Mouse (Mus musculus) lung, postnatal 0 days (tissue): ENCODE results near the gene Ubr4. TPM values are rescaled to one million over a fixed set of nuclear protein-coding genes. Genes with fewer than 3 reads are reported as not detected.
"Not testable (repeated sequence)": the region's sequence is repeated elsewhere in the genome, so short reads cannot be mapped to it uniquely, and the experiment has no call there.

Source experiments
- ATAC-seq: fragments of 200-750 bp; cut with Nextera tagmentation; 2 replicates; pipeline ENCODE4 v1.8.0; 2017; ENCODE audit warnings: moderate library complexity
- DNase-seq: peaks from one replicate; pipeline ENCODE4 v3.0.0-alpha.2; 2016; ENCODE audit warnings: low spot score
- H3K27ac ChIP-seq: fragments of 300-500 bp; sonication (generic); 2 replicates; pipeline ENCODE4 v1.5.1; 2014; ENCODE audit warnings: antibody characterized with exemption, mild to moderate bottlenecking, low read length, mixed read lengths
- H3K27me3 ChIP-seq: fragments of 300-500 bp; sonication (generic); replicated peaks from 2 replicates; pipeline ENCODE4 v1.6.1; 2014; ENCODE audit warnings: low read length, mixed read lengths; ENCODE audit not compliant: insufficient read depth
- H3K36me3 ChIP-seq: fragments of 300-500 bp; sonication (generic); 2 replicates; pipeline ENCODE4 v1.6.1; 2014; ENCODE audit warnings: low read length, mixed read lengths; ENCODE audit not compliant: insufficient read depth
- H3K4me1 ChIP-seq: fragments of 300-500 bp; sonication (generic); 2 replicates; pipeline ENCODE4 v1.6.1; 2014; ENCODE audit warnings: antibody characterized with exemption, low read depth, low read length, mixed read lengths; ENCODE audit not compliant: insufficient read depth
- H3K4me2 ChIP-seq: fragments of 300-500 bp; sonication (generic); replicated peaks from 2 replicates; pipeline ENCODE4 v1.6.1; 2014; ENCODE audit warnings: low read depth, mild to moderate bottlenecking, low read length, moderate library complexity, mixed read lengths
- H3K4me3 ChIP-seq: fragments of 300-500 bp; sonication (generic); 2 replicates; pipeline ENCODE4 v1.5.1; 2014; ENCODE audit warnings: low read depth, low read length
- H3K9ac ChIP-seq: fragments of 300-500 bp; sonication (generic); replicated peaks from 2 replicates; pipeline ENCODE4 v1.6.1; 2014; ENCODE audit warnings: low read depth, mild to moderate bottlenecking
- H3K9me3 ChIP-seq: fragments of 300-500 bp; sonication (generic); 2 replicates; pipeline ENCODE4 v1.6.1; 2016; ENCODE audit warnings: low read length, mixed read lengths
- CTCF ChIP-seq: IDR thresholded peaks from 2 replicates; pipeline ENCODE4 v1.5.1; 2016; ENCODE audit warnings: antibody characterized with exemption, mild to moderate bottlenecking
- EP300 ChIP-seq: IDR thresholded peaks from 2 replicates; pipeline ENCODE4 v1.6.1; 2016; ENCODE audit warnings: antibody characterized with exemption, mild to moderate bottlenecking, control low read depth
- WGBS: fragments of 180-500 bp; shearing (Covaris S2); extraction: QIAGEN DNeasy Blood & Tissue Kit; methylation state at CpG from one replicate; pipeline ENCODE4 v1.1.7; 2014; 5-methylcytosine and 5-hydroxymethylcytosine counted together
- polyA plus RNA-seq: library from polyadenylated mRNA; unstranded; fragments of >200 nt; fragmentation: Nextera tagmentation; extraction: Ambion mirVana; gene quantifications from 2 replicates; pipeline ENCODE4 v1.2.1, GENCODE M21; 2015

Gene Ubr4
- polyA plus RNA-seq, 1 experiment from 2014 or later, result 50.8 TPM

- H3K4me2 ChIP-seq, result peak overlapping the region; percentile 87
- H3K9ac ChIP-seq, result peak overlapping the region; percentile 82; the same call in 1 of the 2 replicates
- no peaks in the 10 kb centered on the region for H3K9me3 ChIP-seq
- H3K36me3 ChIP-seq, result no peaks in the 10 kb centered on the region
- no peaks in the 10 kb centered on the region for H3K27me3 ChIP-seq
- peak overlapping the region; percentile 92 for H3K4me3 ChIP-seq
- H3K4me1 ChIP-seq, result peaks cover 13% of the 10 kb centered on the region; the same call in 1 of the 2 replicates
- no peak overlapping the region for H3K27ac ChIP-seq
- DNase-seq (no peak), ATAC-seq (no peak)
- TF ChIP-seq CTCF (no peak), EP300 (no peak)
- 41% methylated on average over 4 of the region's 4 CpGs for WGBS
These were observed 29.0 kb downstream of the Ubr4 start for GRCm38 (mm10) chr4:139381452-139381845.

GRCm38 (mm10) chr4:139382231-139382630 is 29.8 kb downstream of the Ubr4 start:
- 0 out of 2 replicates have a peak overlapping the region, but pooled peaks have one; percentile 16 for H3K9ac ChIP-seq
- ATAC-seq, result no peak

GRCm38 (mm10) chr4:139385841-139386240 is 33.4 kb downstream of the Ubr4 start:
- DNase-seq, H3K27me3 ChIP-seq, ATAC-seq, H3K4me3 ChIP-seq, H3K9ac ChIP-seq, H3K9me3 ChIP-seq, H3K36me3 ChIP-seq, H3K4me2 ChIP-seq: not testable (repeated sequence)
- H3K4me1 ChIP-seq, result peaks cover 15% of the 10 kb centered on the region; the same call in 1 of the 2 replicates
- peak overlapping the region; percentile 86; the same call in 1 of the 2 replicates for H3K27ac ChIP-seq
- WGBS, result 85% methylated on average over 5 of the region's 5 CpGs

More at GRCm38 (mm10) chr4:139382231-139382630, 29.8 kb downstream of the Ubr4 start:
- WGBS, result 58% methylated on average over 7 of the region's 7 CpGs
- TF ChIP-seq CTCF, result no peak
- TF ChIP-seq EP300, result no peak
- Histone ChIP-seq H3K4me3 (no peak overlapping the region), H3K27ac (no peak overlapping the region), H3K9me3 (no peaks in the 10 kb centered on the region), H3K4me1 (peaks cover 14% of the 10 kb centered on the region; the same call in 1 of the 2 replicates), H3K4me2 (peak overlapping the region; percentile 87; the same call in 1 of the 2 replicates), H3K36me3 (no peaks in the 10 kb centered on the region), H3K27me3 (no peaks in the 10 kb centered on the region)
- no peak for DNase-seq

GRCm38 (mm10) chr4:139386869-139387319 is 34.5 kb downstream of the Ubr4 start:
- H3K9ac ChIP-seq, result 0 out of 2 replicates have a peak overlapping the region, but pooled peaks have one; percentile 1
- H3K4me1 ChIP-seq, result peaks cover 9% of the 10 kb centered on the region; the same call in 1 of the 2 replicates
- peak overlapping the region; percentile 88 for H3K27ac ChIP-seq
- no peaks in the 10 kb centered on the region for H3K27me3 ChIP-seq
- no peaks in the 10 kb centered on the region for H3K9me3 ChIP-seq
- H3K4me2 ChIP-seq, result peak overlapping the region; percentile 35; the same call in 1 of the 2 replicates
- ATAC-seq, result peak; percentile 96
- H3K4me3 ChIP-seq, result no peak overlapping the region
- H3K36me3 ChIP-seq, result peaks cover 7% of the 10 kb centered on the region; the same call in 1 of the 2 replicates
- TF ChIP-seq CTCF (peak; percentile 47), EP300 (peak; percentile 97)
- 6% methylated on average over 6 of the region's 6 CpGs for WGBS
- DNase-seq, result peak; percentile 98

GRCm38 (mm10) chr4:139389557-139389956 is 37.1 kb downstream of the Ubr4 start:
- 71% methylated on average over 4 of the region's 4 CpGs for WGBS
- Histone ChIP-seq H3K4me2 (no peak overlapping the region), H3K27ac (no peak overlapping the region), H3K27me3 (no peaks in the 10 kb centered on the region), H3K36me3 (peaks cover 27% of the 10 kb centered on the region; the same call in 1 of the 2 replicates), H3K9me3 (no peaks in the 10 kb centered on the region), H3K4me3 (no peak overlapping the region), H3K9ac (no peak overlapping the region), H3K4me1 (peaks cover 9% of the 10 kb centered on the region; the same call in 1 of the 2 replicates)
- DNase-seq (no peak), ATAC-seq (no peak)
- TF ChIP-seq EP300, result no peak
- TF ChIP-seq CTCF, result no peak

- H3K9me3 ChIP-seq, result no peaks in the 10 kb centered on the region
- H3K27ac ChIP-seq, result no peak overlapping the region
- WGBS, result 33% methylated on average over 2 of the region's 2 CpGs
- no peaks in the 10 kb centered on the region for H3K27me3 ChIP-seq
- H3K4me1 ChIP-seq, result no peaks in the 10 kb centered on the region
- H3K4me2 ChIP-seq, result no peak overlapping the region
- peaks cover 55% of the 10 kb centered on the region for H3K36me3 ChIP-seq
- no peak for TF ChIP-seq EP300
- no peak for TF ChIP-seq CTCF
- DNase-seq (peak; percentile 23), ATAC-seq (peak; percentile 77)
- H3K4me3 ChIP-seq, result no peak overlapping the region
- H3K9ac ChIP-seq, result no peak overlapping the region
These were observed 43.0 kb downstream of the Ubr4 start for GRCm38 (mm10) chr4:139395431-139395830.
